Comparison of ENCODE assay signal across 10 mouse cellular contexts in the genomic region with DNA sequence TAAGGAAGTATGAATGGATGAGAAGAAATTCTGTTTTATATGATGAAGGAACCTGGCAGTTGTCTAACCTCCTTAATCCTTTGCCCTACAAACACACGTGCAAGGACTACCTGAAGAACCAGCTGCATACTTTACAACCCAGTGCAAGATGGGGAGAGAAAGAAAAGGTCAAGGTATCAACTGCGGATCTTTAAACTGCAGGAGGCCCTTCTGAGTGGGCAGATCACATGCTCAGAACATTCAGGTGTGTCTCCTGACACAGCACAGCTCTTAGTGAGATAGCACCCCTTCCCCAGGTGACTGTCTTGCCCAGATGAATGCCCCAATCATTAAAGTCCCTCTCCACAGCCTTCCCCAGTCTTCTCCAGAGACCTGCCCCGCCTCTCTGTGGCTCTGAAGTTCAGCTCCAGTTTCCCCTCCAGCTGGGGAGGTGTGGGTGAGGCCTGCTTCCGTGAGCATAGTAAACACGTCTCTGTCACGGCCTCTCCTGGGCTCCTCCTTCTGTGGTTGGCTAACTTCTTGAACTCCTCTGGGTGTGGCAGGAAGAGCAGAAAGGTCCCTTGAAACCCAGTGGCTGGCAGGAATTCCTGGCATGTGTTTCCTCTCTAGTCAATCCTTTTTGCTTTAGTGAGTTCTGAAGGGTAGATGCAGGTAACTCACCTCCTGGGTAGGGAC. TPM values are rescaled to one million over a fixed set of nuclear protein-coding genes. Genes with fewer than 3 reads are reported as not detected.
DNase-seq lines count a peak whose midpoint lies in the region; ATAC-seq and TF ChIP-seq lines count a peak whose summit lies in the region.
"Had no signal": no experiment of that assay in that cellular context is flagged by ENCODE, and none has a peak within 500 bp of the region (broad histone marks: within the 10 kb centered on the region; RNA-seq: fewer than 3 reads in every experiment).

No protein-coding gene starts in this region.

- DNase-seq in ZHBTc4 (ENCODE audit: low read depth, low spot score) (peak; percentile 89), adipocyte (ENCODE audit: low spot score) (no peak)
- DNase-seq in kidney, postnatal 36 days, result peak; percentile 24 to 27
- no peak for DNase-seq in testis, postnatal 10 days (ENCODE audit: low spot score)
- no peak for DNase-seq in gastrocnemius, postnatal 14 days
- no peak for DNase-seq in adrenal gland, adult (ENCODE audit: inconsistent age in 2 of 2, low spot score in 1 of 2)

- WGBS in small intestine, adult 2 months, result 24% methylated on average over 6 of the region's 6 CpGs

- H3K36me3 ChIP-seq in small intestine, adult 2 months (ENCODE audit: control insufficient read depth, insufficient read depth, low read length), result no peaks in the 10 kb centered on the region
- H3K36me3 ChIP-seq: neural tube, embryonic 12.5 days had no signal

- peak overlapping the region; percentile 68 for H3K27ac ChIP-seq in small intestine, adult 2 months (ENCODE audit: insufficient read depth, low read depth, low read length)
- H3K27ac ChIP-seq: hindbrain, embryonic 14.5 days; neural tube, embryonic 12.5 days had no signal

- no peak for TF ChIP-seq CTCF in small intestine, adult 2 months (IDR thresholded peaks at IDR 0.05; ENCODE audit: extremely low read depth, insufficient read length, insufficient replicate concordance, low read depth, low read length)

- H3K4me1 ChIP-seq in small intestine, adult 2 months (ENCODE audit: control insufficient read depth, insufficient read depth, insufficient read length, low read length), result peaks cover 26% of the 10 kb centered on the region; the same call in 1 of the 2 replicates

- no peaks in the 10 kb centered on the region for H3K27me3 ChIP-seq in small intestine, adult 2 months (ENCODE audit: control insufficient read depth, insufficient read depth, low read length)
- H3K27me3 ChIP-seq: neural tube, embryonic 12.5 days had no signal

- ATAC-seq in CD4-positive, CD25-positive, alpha-beta regulatory T cell, adult 4 months, result peak; percentile 92

- TF ChIP-seq POLR2A in small intestine, adult 2 months (IDR thresholded peaks at IDR 0.05; ENCODE audit: low read depth, low read length), result no peak

- intact Hi-C loops in gastrocnemius, postnatal 14 days (cut with DNase I; ENCODE audit: low total_unique reads), result no loop called here

- H3K4me3 ChIP-seq in small intestine, adult 2 months (ENCODE audit: low read depth, low read length), result peak overlapping the region; percentile 29
- H3K4me3 ChIP-seq: neural tube, embryonic 12.5 days had no signal

RNA-seq across cellular contexts. Expression of gene Proser2, which starts 32.5 kb away (rescaled TPM):
- under 1 TPM; 0.18 to 0.26 TPM for polyA plus RNA-seq in CD4-positive, CD25-positive, alpha-beta regulatory T cell, adult 4 months (2017; shearing (Covaris generic))
- polyA plus RNA-seq in small intestine, adult 2 months (2012; rRNA removed), result 9.3 and 11.8 TPM in 2 replicates
- 1 to 10 TPM; 2.9 to 3.7 TPM for total RNA-seq in gastrocnemius, postnatal 14 days (2021)

RNA-seq across cellular contexts. Expression of gene Echdc3, which starts 50.3 kb away (rescaled TPM):
- not detected for polyA plus RNA-seq in CD4-positive, CD25-positive, alpha-beta regulatory T cell, adult 4 months (2017; shearing (Covaris generic))
- 1.0 and 1.3 TPM in 2 replicates for polyA plus RNA-seq in small intestine, adult 2 months (2012; rRNA removed)
- 1 to 10 TPM; 7.9 to 8.7 TPM for total RNA-seq in gastrocnemius, postnatal 14 days (2021)

Comparison
In these comparisons a context has a peak if more than half of its experiments do, and no peak if none do; other contexts are left out.
1. DNase-seq: peak in ZHBTc4 (single experiment) and kidney, postnatal 36 days (2 of 2); none in testis, postnatal 10 days (single experiment), adipocyte (single experiment), gastrocnemius, postnatal 14 days (single experiment) and adrenal gland, adult (0 of 2).